In the genomic region with DNA sequence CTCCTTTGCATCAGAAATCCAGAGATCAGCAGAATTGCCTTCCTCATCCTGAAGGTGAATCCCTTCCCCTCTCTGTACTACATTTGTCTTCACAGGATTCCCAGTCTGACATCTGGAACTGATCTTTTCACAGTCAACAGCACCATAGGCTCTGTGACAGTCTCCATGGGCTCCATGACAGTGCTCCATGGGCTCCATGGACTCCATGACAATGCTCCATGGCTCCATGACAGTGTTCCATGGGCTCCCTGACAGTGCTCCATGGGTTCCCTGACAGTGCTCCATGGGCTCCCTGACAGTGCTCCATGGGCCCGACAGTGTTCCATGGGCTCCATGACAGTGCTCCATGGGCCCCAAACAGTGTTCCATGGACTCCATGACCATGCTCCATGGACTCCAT, we compare ENCODE assay signal across 22 mouse cellular contexts. TPM values are rescaled to one million over a fixed set of nuclear protein-coding genes. Genes with fewer than 3 reads are reported as not detected.
DNase-seq lines count a peak whose midpoint lies in the region; ATAC-seq and TF ChIP-seq lines count a peak whose summit lies in the region.
"Had no signal": no experiment of that assay in that cellular context is flagged by ENCODE, and none has a peak within 500 bp of the region (broad histone marks: within the 10 kb centered on the region; RNA-seq: fewer than 3 reads in every experiment).

No protein-coding gene starts in this region.

- no peak for TF ChIP-seq CTCF in testis, adult 2 months (IDR thresholded peaks at IDR 0.05; ENCODE audit: control insufficient read depth, insufficient read depth, insufficient replicate concordance, low read depth, low read length)

- H3K36me3 ChIP-seq in hindbrain, embryonic 13.5 days: no peaks in the 10 kb centered on the region
- no peaks in the 10 kb centered on the region for H3K36me3 ChIP-seq in hindbrain, embryonic 12.5 days
- H3K36me3 ChIP-seq in midbrain, embryonic 13.5 days: no peaks in the 10 kb centered on the region
- no peaks in the 10 kb centered on the region for H3K36me3 ChIP-seq in midbrain, embryonic 14.5 days (ENCODE audit: control insufficient read depth, insufficient read depth, low read length)
- H3K36me3 ChIP-seq in testis, adult 2 months (ENCODE audit: control insufficient read depth, insufficient read depth, low read length): no peaks in the 10 kb centered on the region
- H3K36me3 ChIP-seq: forebrain, embryonic 10.5 days; heart, embryonic 12.5 days; heart, embryonic 15.5 days; hindbrain, embryonic 10.5 days had no signal

- H3K4me3 ChIP-seq in hindbrain, embryonic 13.5 days: no peak overlapping the region
- no peak overlapping the region for H3K4me3 ChIP-seq in hindbrain, embryonic 12.5 days
- no peak overlapping the region for H3K4me3 ChIP-seq in midbrain, embryonic 13.5 days (replicated peaks)
- H3K4me3 ChIP-seq in midbrain, embryonic 14.5 days (replicated peaks; ENCODE audit: low read depth, low read length): no peak overlapping the region
- H3K4me3 ChIP-seq in testis, adult 2 months (ENCODE audit: control insufficient read depth, low read depth, low read length): no peak overlapping the region
- H3K4me3 ChIP-seq: forebrain, embryonic 10.5 days; heart, embryonic 12.5 days; heart, embryonic 15.5 days; hindbrain, embryonic 10.5 days had no signal

- H3K4me1 ChIP-seq in hindbrain, embryonic 13.5 days (replicated peaks): peaks cover 2% of the 10 kb centered on the region; the same call in 1 of the 2 replicates
- H3K4me1 ChIP-seq in hindbrain, embryonic 12.5 days: no peaks in the 10 kb centered on the region
- no peaks in the 10 kb centered on the region for H3K4me1 ChIP-seq in midbrain, embryonic 13.5 days (replicated peaks)
- no peaks in the 10 kb centered on the region for H3K4me1 ChIP-seq in midbrain, embryonic 14.5 days (ENCODE audit: control insufficient read depth, insufficient read depth, low read length)
- peaks cover 2% of the 10 kb centered on the region for H3K4me1 ChIP-seq in testis, adult 2 months (ENCODE audit: control insufficient read depth, insufficient read depth, low read length)
- H3K4me1 ChIP-seq: forebrain, embryonic 10.5 days; heart, embryonic 12.5 days; heart, embryonic 15.5 days; hindbrain, embryonic 10.5 days had no signal

- WGBS in hindbrain, embryonic 13.5 days: 88% methylated on average over 1 of the region's 1 CpGs
- 89% methylated on average over 1 of the region's 1 CpGs for WGBS in hindbrain, embryonic 12.5 days
- 95% methylated on average over 1 of the region's 1 CpGs for WGBS in midbrain, embryonic 13.5 days
- 89% methylated on average over 1 of the region's 1 CpGs for WGBS in midbrain, embryonic 14.5 days

- ATAC-seq in hindbrain, embryonic 13.5 days (ENCODE audit: low FRiP score): peak; percentile 29; the same call in 1 of the 2 replicates
- no peak for ATAC-seq in hindbrain, embryonic 12.5 days (ENCODE audit: low FRiP score)
- ATAC-seq in midbrain, embryonic 13.5 days: peak; percentile 54; the same call in 1 of the 2 replicates
- no peak for ATAC-seq in midbrain, embryonic 14.5 days (ENCODE audit: low FRiP score, low TSS enrichment)

- DNase-seq in midbrain, embryonic 14.5 days: no peak
- no peak for DNase-seq in testis, postnatal 10 days (ENCODE audit: low spot score)
- DNase-seq: adrenal gland, adult 2 months; adrenal gland, postnatal 14 days; cerebellum, adult 11 months; cerebellum, adult 2 months; cerebellum, postnatal 25 days; gastrocnemius, postnatal 25 days; heart, adult 18-20 months; heart, postnatal 10 days; heart, postnatal 36 days had no signal

- TF ChIP-seq POLR2A in testis, adult 2 months (IDR thresholded peaks at IDR 0.05; ENCODE audit: control insufficient read depth, low read depth, low read length): no peak

- H3K27me3 ChIP-seq in hindbrain, embryonic 13.5 days: no peaks in the 10 kb centered on the region
- no peaks in the 10 kb centered on the region for H3K27me3 ChIP-seq in hindbrain, embryonic 12.5 days
- H3K27me3 ChIP-seq in midbrain, embryonic 13.5 days: no peaks in the 10 kb centered on the region
- H3K27me3 ChIP-seq in midbrain, embryonic 14.5 days (ENCODE audit: control insufficient read depth, insufficient read depth, low read length): no peaks in the 10 kb centered on the region
- H3K27me3 ChIP-seq in testis, adult 2 months (ENCODE audit: control insufficient read depth, insufficient read depth, low read length): no peaks in the 10 kb centered on the region
- H3K27me3 ChIP-seq: heart, embryonic 12.5 days; heart, embryonic 15.5 days had no signal

- no peak overlapping the region for H3K9ac ChIP-seq in hindbrain, embryonic 13.5 days
- no peak overlapping the region for H3K9ac ChIP-seq in hindbrain, embryonic 12.5 days
- no peak overlapping the region for H3K9ac ChIP-seq in midbrain, embryonic 13.5 days (replicated peaks)
- H3K9ac ChIP-seq in midbrain, embryonic 14.5 days (replicated peaks; ENCODE audit: low read length): no peak overlapping the region
- H3K9ac ChIP-seq: heart, embryonic 12.5 days; heart, embryonic 15.5 days had no signal

- no peak overlapping the region for H3K27ac ChIP-seq in hindbrain, embryonic 13.5 days
- H3K27ac ChIP-seq in hindbrain, embryonic 12.5 days: no peak overlapping the region
- H3K27ac ChIP-seq in midbrain, embryonic 13.5 days: no peak overlapping the region
- no peak overlapping the region for H3K27ac ChIP-seq in midbrain, embryonic 14.5 days (replicated peaks; ENCODE audit: low read depth, low read length)
- peak overlapping the region; percentile 75 for H3K27ac ChIP-seq in testis, adult 2 months (ENCODE audit: control insufficient read depth, insufficient read depth, low read depth, low read length)
- H3K27ac ChIP-seq: forebrain, embryonic 10.5 days; heart, embryonic 15.5 days; hindbrain, embryonic 10.5 days; hindbrain, postnatal 0 days had no signal

- H3K4me2 ChIP-seq in hindbrain, embryonic 13.5 days: no peak overlapping the region
- H3K4me2 ChIP-seq in hindbrain, embryonic 12.5 days (replicated peaks): no peak overlapping the region
- no peak overlapping the region for H3K4me2 ChIP-seq in midbrain, embryonic 13.5 days (replicated peaks)
- no peak overlapping the region for H3K4me2 ChIP-seq in midbrain, embryonic 14.5 days (ENCODE audit: low read length)
- H3K4me2 ChIP-seq: heart, embryonic 12.5 days; heart, embryonic 15.5 days had no signal

- 0 out of 2 replicates have a peak, but pooled peaks cover 3% of the 10 kb centered on the region for H3K9me3 ChIP-seq in hindbrain, embryonic 13.5 days
- no peaks in the 10 kb centered on the region for H3K9me3 ChIP-seq in hindbrain, embryonic 12.5 days (replicated peaks)
- no peaks in the 10 kb centered on the region for H3K9me3 ChIP-seq in midbrain, embryonic 13.5 days
- no peaks in the 10 kb centered on the region for H3K9me3 ChIP-seq in midbrain, embryonic 14.5 days (ENCODE audit: control insufficient read depth, low read length)
- H3K9me3 ChIP-seq: forebrain, embryonic 10.5 days; heart, embryonic 12.5 days; heart, embryonic 15.5 days had no signal

RNA-seq across cellular contexts. Expression of gene Gapt, which starts 12.7 kb away (rescaled TPM):
- polyA plus RNA-seq in hindbrain, embryonic 13.5 days (2015; fragmentation: Nextera tagmentation; extraction: Ambion mirVana): 0.13 TPM in 1 of 2 replicates, not detected in the other
- 0.10 TPM in 1 of 2 replicates, not detected in the other for polyA plus RNA-seq in hindbrain, embryonic 12.5 days (2016; fragmentation: Nextera tagmentation; extraction: Ambion mirVana)
- polyA plus RNA-seq in midbrain, embryonic 13.5 days (2015; fragmentation: Nextera tagmentation; extraction: Ambion mirVana): 0.09 TPM in 1 of 2 replicates, not detected in the other
- 0.11 TPM in 1 of 2 replicates, not detected in the other for polyA plus RNA-seq in midbrain, embryonic 14.5 days (2014; fragmentation: Nextera tagmentation; extraction: Ambion mirVana)
- 0.67 TPM in 2 replicates for polyA plus RNA-seq in testis, adult 2 months (2012; rRNA removed)
- polyA plus RNA-seq: adrenal gland, adult 2 months; C2C12; cerebellum, adult 2 months; forebrain, embryonic 14.5 days had no signal

RNA-seq across cellular contexts. Expression of gene Plk2, which starts 25.2 kb away (rescaled TPM):
- 121 and 139 TPM in 2 replicates for polyA plus RNA-seq in hindbrain, embryonic 13.5 days (2015; fragmentation: Nextera tagmentation; extraction: Ambion mirVana)
- 142 and 165 TPM in 2 replicates for polyA plus RNA-seq in hindbrain, embryonic 12.5 days (2016; fragmentation: Nextera tagmentation; extraction: Ambion mirVana)
- polyA plus RNA-seq in midbrain, embryonic 13.5 days (2015; fragmentation: Nextera tagmentation; extraction: Ambion mirVana): 155 TPM in 2 replicates
- 147 and 196 TPM in 2 replicates for polyA plus RNA-seq in midbrain, embryonic 14.5 days (2014; fragmentation: Nextera tagmentation; extraction: Ambion mirVana)
- polyA plus RNA-seq in testis, adult 2 months (2012; rRNA removed): 3.7 and 4.1 TPM in 2 replicates

Comparison
In these comparisons a context has a peak if more than half of its experiments do, and no peak if none do; other contexts are left out.
1. ATAC-seq: peak in hindbrain, embryonic 13.5 days (single experiment) and midbrain, embryonic 13.5 days (single experiment); none in hindbrain, embryonic 12.5 days (single experiment) and midbrain, embryonic 14.5 days (single experiment).
2. RNA of gene Plk2, which starts 25.2 kb away (polyA plus RNA-seq): 147 to 196 TPM in midbrain, embryonic 14.5 days, 155 TPM in midbrain, embryonic 13.5 days, 142 to 165 TPM in hindbrain, embryonic 12.5 days and 121 to 139 TPM in hindbrain, embryonic 13.5 days; 3.7 to 4.1 TPM in testis, adult 2 months; every median in the first group is over 10 times any median in the second.